Mouse (Mus musculus) neural tube, embryonic 15.5 days (tissue): Measurements from ENCODE around the gene Fkbp14. TPM values are rescaled to one million over a fixed set of nuclear protein-coding genes. Genes with fewer than 3 reads are reported as not detected.
A peak's percentile ranks its signal among the peaks of the same experiment; 100 is the strongest.

Experiments
- ATAC-seq: fragments of 200-750 bp; cut with Nextera tagmentation; 2 replicates; pipeline ENCODE4 v1.8.0; 2017; ENCODE audit warnings: mild to moderate bottlenecking, moderate TSS enrichment, moderate library complexity; ENCODE audit not compliant: low FRiP score
- H3K27ac ChIP-seq: fragments of 300-500 bp; sonication (generic); replicated peaks from 2 replicates; pipeline ENCODE4 v1.5.1; 2015; ENCODE audit warnings: mild to moderate bottlenecking, inconsistent platforms
- H3K27me3 ChIP-seq: fragments of 300-500 bp; sonication (generic); replicated peaks from 2 replicates; pipeline ENCODE4 v1.6.1; 2015; ENCODE audit warnings: inconsistent platforms
- H3K36me3 ChIP-seq: fragments of 300-500 bp; sonication (generic); 2 replicates; pipeline ENCODE4 v1.6.1; 2015; ENCODE audit warnings: inconsistent platforms
- H3K4me1 ChIP-seq: fragments of 300-500 bp; sonication (generic); 2 replicates; pipeline ENCODE4 v1.6.1; 2015; ENCODE audit warnings: inconsistent platforms
- H3K4me2 ChIP-seq: fragments of 300-500 bp; sonication (generic); 2 replicates; pipeline ENCODE4 v1.6.1; 2015; ENCODE audit warnings: inconsistent platforms, mild to moderate bottlenecking, moderate library complexity
- H3K4me3 ChIP-seq: fragments of 300-500 bp; sonication (generic); replicated peaks from 2 replicates; pipeline ENCODE4 v1.5.1; 2015; ENCODE audit warnings: mild to moderate bottlenecking, inconsistent platforms
- H3K9ac ChIP-seq: fragments of 300-500 bp; sonication (generic); replicated peaks from 2 replicates; pipeline ENCODE4 v1.6.1; 2015; ENCODE audit warnings: mild to moderate bottlenecking, inconsistent platforms
- H3K9me3 ChIP-seq: fragments of 300-500 bp; sonication (generic); replicated peaks from 2 replicates; pipeline ENCODE4 v1.6.1; 2016; ENCODE audit warnings: inconsistent platforms
- WGBS: fragments of 180-500 bp; shearing (Covaris S2); methylation state at CpG from one replicate; pipeline ENCODE4 v1.1.7; 2015; ENCODE audit warnings: mixed read lengths; 5-methylcytosine and 5-hydroxymethylcytosine counted together
- polyA plus RNA-seq: library from polyadenylated mRNA; unstranded; fragments of >200 nt; fragmentation: Nextera tagmentation; extraction: Ambion mirVana; gene quantifications from 2 replicates; pipeline ENCODE4 v1.2.1, GENCODE M21; 2015

Fkbp14 gene
- polyA plus RNA-seq, 1 experiment from 2014 or later, result 12.5 TPM

- no peak overlapping the region for H3K4me3 ChIP-seq
- ATAC-seq, result no peak
- no peak overlapping the region for H3K27ac ChIP-seq
- H3K36me3 ChIP-seq, result no peaks in the 10 kb centered on the region
- no peaks in the 10 kb centered on the region for H3K9me3 ChIP-seq
- no peaks in the 10 kb centered on the region for H3K27me3 ChIP-seq
- H3K4me1 ChIP-seq, result 0 out of 2 replicates have a peak, but pooled peaks cover 6% of the 10 kb centered on the region
- 87% methylated on average over 2 of the region's 2 CpGs for WGBS
- no peak overlapping the region for H3K9ac ChIP-seq
- H3K4me2 ChIP-seq, result no peak overlapping the region
Observed at GRCm38 (mm10) chr6:54602891-54603290, 5.8 kb upstream of the Fkbp14 start.

- H3K36me3 ChIP-seq, result no peaks in the 10 kb centered on the region
- no peak overlapping the region for H3K4me3 ChIP-seq
- no peaks in the 10 kb centered on the region for H3K27me3 ChIP-seq
- H3K4me2 ChIP-seq, result no peak overlapping the region
- WGBS, result 73% methylated on average over 5 of the region's 5 CpGs
- ATAC-seq, result no peak
- H3K4me1 ChIP-seq, result peaks cover 22% of the 10 kb centered on the region
- H3K9me3 ChIP-seq, result no peaks in the 10 kb centered on the region
- no peak overlapping the region for H3K9ac ChIP-seq
- no peak overlapping the region for H3K27ac ChIP-seq
Observed at GRCm38 (mm10) chr6:54600681-54601347, 3.7 kb upstream of the Fkbp14 start.

DNA sequence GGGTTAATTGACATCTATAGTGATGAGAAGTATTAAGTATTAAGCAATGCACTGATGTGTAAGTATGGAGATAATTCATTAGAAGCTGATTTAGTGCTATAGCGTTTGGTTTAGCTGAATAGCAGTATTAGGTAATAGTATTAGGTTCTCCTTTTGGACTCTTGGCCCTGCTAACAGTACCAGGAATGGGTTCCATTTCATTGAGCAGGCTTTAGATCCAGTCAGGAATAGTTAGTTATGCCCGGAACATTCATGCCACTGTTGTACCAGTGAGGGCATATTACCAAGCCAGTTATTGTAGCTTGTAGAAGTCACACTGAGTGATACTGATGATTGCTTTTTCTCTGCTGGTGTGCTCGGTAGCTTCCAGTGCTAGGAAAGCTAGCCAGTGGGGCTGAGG, 603 bp upstream of the Fkbp14 start:
- Histone ChIP-seq H3K9me3 (no peaks in the 10 kb centered on the region), H3K36me3 (no peaks in the 10 kb centered on the region), H3K27me3 (no peaks in the 10 kb centered on the region), H3K4me3 (no peak overlapping the region), H3K9ac (no peak overlapping the region), H3K4me2 (no peak overlapping the region), H3K4me1 (peaks cover 34% of the 10 kb centered on the region), H3K27ac (no peak overlapping the region)
- WGBS, result 87% methylated on average over 3 of the region's 3 CpGs
- no peak for ATAC-seq

DNA sequence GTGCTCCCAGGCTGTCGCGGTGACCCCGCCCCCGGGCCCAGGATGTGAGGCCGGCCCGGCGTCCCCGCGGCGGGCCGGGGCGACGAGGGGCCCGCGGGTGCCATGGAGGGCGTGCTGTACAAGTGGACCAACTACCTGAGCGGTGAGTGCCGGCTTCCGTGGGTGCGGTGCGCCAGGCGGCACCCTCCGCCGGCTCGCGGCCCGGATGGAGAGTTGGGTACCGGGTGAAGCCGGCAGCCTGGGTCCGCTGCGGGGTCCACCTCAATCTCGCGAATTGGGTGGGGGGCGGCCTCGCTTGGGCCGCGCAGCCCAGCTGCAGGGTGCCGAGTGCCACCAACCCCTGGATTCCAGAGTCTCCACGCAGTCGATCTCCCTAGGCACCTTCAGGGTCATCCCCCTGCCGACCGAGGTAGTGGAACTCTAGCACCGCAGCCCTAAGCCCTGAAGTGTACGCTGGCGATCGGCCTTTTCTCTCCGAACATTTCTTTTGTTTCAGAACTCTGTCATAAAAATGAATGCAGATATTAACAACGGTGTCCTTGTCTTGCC, 1.7 kb downstream of the Fkbp14 start:
- WGBS, result under 1% methylated on average over 41 of the region's 48 CpGs
- H3K27me3 ChIP-seq, result no peaks in the 10 kb centered on the region
- peaks cover 48% of the 10 kb centered on the region for H3K4me1 ChIP-seq
- peak overlapping the region; percentile 84 for H3K9ac ChIP-seq
- H3K36me3 ChIP-seq, result no peaks in the 10 kb centered on the region
- peak overlapping the region; percentile 76 for H3K4me3 ChIP-seq
- peak overlapping the region; percentile 72 for H3K4me2 ChIP-seq
- peak overlapping the region; percentile 74 for H3K27ac ChIP-seq
- no peak; the same call in none of the 2 replicates for ATAC-seq
- H3K9me3 ChIP-seq, result no peaks in the 10 kb centered on the region

GRCm38 (mm10) chr6:54594469-54595329, 2.4 kb downstream of the Fkbp14 start, which contains the start of gene Plekha8:
TSS of gene Plekha8 (plus strand) at chr6:54595111.
- H3K36me3 ChIP-seq, result no peaks in the 10 kb centered on the region
- H3K9me3 ChIP-seq, result no peaks in the 10 kb centered on the region
- peak within 1 kb of the TSS; percentile 72 for H3K4me2 ChIP-seq
- peaks cover 48% of the 10 kb centered on the region for H3K4me1 ChIP-seq
- WGBS, result under 1% methylated on average over 47 of the region's 49 CpGs
- peak; percentile 92 for ATAC-seq
- no peaks in the 10 kb centered on the region for H3K27me3 ChIP-seq
- H3K9ac ChIP-seq, result peak within 1 kb of the TSS; percentile 84
- H3K4me3 ChIP-seq, result peak within 1 kb of the TSS; percentile 76
- H3K27ac ChIP-seq, result peak within 1 kb of the TSS; percentile 74

GRCm38 (mm10) chr6:54593766-54594468, 3.2 kb downstream of the Fkbp14 start:
- Histone ChIP-seq H3K9ac (peak overlapping the region; percentile 64; the same call in 1 of the 2 replicates), H3K4me1 (peaks cover 48% of the 10 kb centered on the region), H3K27me3 (no peaks in the 10 kb centered on the region), H3K4me3 (peak overlapping the region; percentile 64), H3K9me3 (no peaks in the 10 kb centered on the region), H3K27ac (peak overlapping the region; percentile 84; the same call in 1 of the 2 replicates), H3K36me3 (no peaks in the 10 kb centered on the region), H3K4me2 (peak overlapping the region; percentile 84)
- WGBS, result 64% methylated on average over 8 of the region's 8 CpGs
- ATAC-seq, result no peak

DNA sequence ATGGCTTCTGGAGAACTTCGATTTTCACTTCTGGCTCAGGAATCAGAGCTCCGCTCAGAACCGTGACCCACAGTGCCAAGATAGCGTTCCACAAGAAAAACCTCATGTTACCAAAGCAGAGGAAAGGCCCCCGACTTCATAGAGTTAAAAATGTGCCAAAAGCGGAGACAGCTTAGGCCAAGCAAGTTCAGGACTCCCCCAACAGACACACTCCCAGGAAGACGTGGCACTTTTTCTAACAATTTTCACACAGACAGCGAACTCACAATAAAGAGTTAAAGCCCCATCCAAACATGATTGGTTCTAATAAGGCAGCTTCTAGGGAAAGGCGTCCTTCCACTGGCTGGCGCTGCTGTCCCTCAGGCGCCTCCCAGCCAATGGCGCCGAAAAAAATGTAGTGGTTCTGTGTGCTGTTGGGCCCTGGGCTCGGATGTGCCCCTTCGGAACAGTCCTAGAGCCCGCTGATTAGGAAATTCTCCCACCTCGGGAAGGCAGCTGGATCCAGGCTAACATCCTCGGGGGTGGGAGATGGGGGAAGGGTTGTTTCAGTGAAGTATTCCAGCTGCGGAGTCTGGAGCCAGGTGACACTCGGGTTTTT, 4.1 kb downstream of the Fkbp14 start:
- H3K27me3 ChIP-seq, result no peaks in the 10 kb centered on the region
- peak overlapping the region; percentile 84 for H3K4me2 ChIP-seq
- no peaks in the 10 kb centered on the region for H3K9me3 ChIP-seq
- H3K4me3 ChIP-seq, result peak overlapping the region; percentile 64
- peak overlapping the region; percentile 84 for H3K27ac ChIP-seq
- H3K9ac ChIP-seq, result peak overlapping the region; percentile 64
- H3K36me3 ChIP-seq, result no peaks in the 10 kb centered on the region
- WGBS, result under 1% methylated on average over 20 of the region's 20 CpGs
- H3K4me1 ChIP-seq, result peaks cover 48% of the 10 kb centered on the region
- peak; percentile 92 for ATAC-seq

GRCm38 (mm10) chr6:54591778-54592177, 5.3 kb downstream of the Fkbp14 start:
- WGBS, result 50% methylated on average over 6 of the region's 6 CpGs
- Histone ChIP-seq H3K4me2 (peak overlapping the region; percentile 41), H3K27ac (no peak overlapping the region), H3K27me3 (no peaks in the 10 kb centered on the region), H3K9me3 (no peaks in the 10 kb centered on the region), H3K36me3 (no peaks in the 10 kb centered on the region), H3K9ac (no peak overlapping the region), H3K4me1 (peaks cover 39% of the 10 kb centered on the region), H3K4me3 (peak overlapping the region; percentile 12; the same call in 1 of the 2 replicates)
- no peak for ATAC-seq

GRCm38 (mm10) chr6:54590691-54591090, 6.4 kb downstream of the Fkbp14 start:
- H3K4me2 ChIP-seq, result no peak overlapping the region
- no peaks in the 10 kb centered on the region for H3K36me3 ChIP-seq
- H3K27me3 ChIP-seq, result no peaks in the 10 kb centered on the region
- no peak overlapping the region for H3K27ac ChIP-seq
- no peak overlapping the region for H3K4me3 ChIP-seq
- no peak overlapping the region for H3K9ac ChIP-seq
- peaks cover 28% of the 10 kb centered on the region for H3K4me1 ChIP-seq
- ATAC-seq, result no peak
- 97% methylated on average over 2 of the region's 2 CpGs for WGBS
- H3K9me3 ChIP-seq, result no peaks in the 10 kb centered on the region

- H3K4me1 ChIP-seq, result peaks cover 15% of the 10 kb centered on the region
Observed at GRCm38 (mm10) chr6:54588212-54588611, 8.9 kb downstream of the Fkbp14 start.

GRCm38 (mm10) chr6:54587683-54588082, 9.4 kb downstream of the Fkbp14 start:
- Histone ChIP-seq H3K4me3 (no peak overlapping the region), H3K9ac (no peak overlapping the region), H3K4me1 (peaks cover 14% of the 10 kb centered on the region), H3K4me2 (no peak overlapping the region), H3K27ac (no peak overlapping the region), H3K27me3 (no peaks in the 10 kb centered on the region), H3K36me3 (no peaks in the 10 kb centered on the region), H3K9me3 (no peaks in the 10 kb centered on the region)
- ATAC-seq, result no peak
- WGBS, result 89% methylated on average over 4 of the region's 4 CpGs

More at GRCm38 (mm10) chr6:54588212-54588611, 8.9 kb downstream of the Fkbp14 start:
- no peak overlapping the region for H3K4me2 ChIP-seq
- no peak for ATAC-seq
- no peaks in the 10 kb centered on the region for H3K9me3 ChIP-seq
- H3K9ac ChIP-seq, result no peak overlapping the region
- H3K27me3 ChIP-seq, result no peaks in the 10 kb centered on the region
- no peaks in the 10 kb centered on the region for H3K36me3 ChIP-seq
- WGBS, result 35% methylated on average over 1 of the region's 1 CpGs
- no peak overlapping the region for H3K27ac ChIP-seq
- no peak overlapping the region for H3K4me3 ChIP-seq
